Mouse (Mus musculus) neural tube, embryonic 10.5 days (tissue): Measurements from ENCODE around the gene C4b.
"Not testable (repeated sequence)": the region's sequence is repeated elsewhere in the genome, so short reads cannot be mapped to it uniquely, and the experiment has no call there.

Source experiments
- DNase-seq: peaks from one replicate; pipeline ENCODE4 v3.0.0-alpha.2; 2017; ENCODE audit warnings: low spot score; ENCODE audit errors: extremely low spot score

Gene C4b

GRCm38 (mm10) chr17:34743719-34744118 lies at the start of gene C4b:
TSS of gene C4b (minus strand) at chr17:34743882.
- no peak for DNase-seq

- DNase-seq: no peak
These were observed 34.1 kb upstream of the C4b start for GRCm38 (mm10) chr17:34777680-34778325.

GRCm38 (mm10) chr17:34761471-34761870 lies 17.8 kb upstream of the C4b start:
- no peak for DNase-seq

GRCm38 (mm10) chr17:34746531-34746930 lies 2.8 kb upstream of the C4b start:
- no peak for DNase-seq

DNA sequence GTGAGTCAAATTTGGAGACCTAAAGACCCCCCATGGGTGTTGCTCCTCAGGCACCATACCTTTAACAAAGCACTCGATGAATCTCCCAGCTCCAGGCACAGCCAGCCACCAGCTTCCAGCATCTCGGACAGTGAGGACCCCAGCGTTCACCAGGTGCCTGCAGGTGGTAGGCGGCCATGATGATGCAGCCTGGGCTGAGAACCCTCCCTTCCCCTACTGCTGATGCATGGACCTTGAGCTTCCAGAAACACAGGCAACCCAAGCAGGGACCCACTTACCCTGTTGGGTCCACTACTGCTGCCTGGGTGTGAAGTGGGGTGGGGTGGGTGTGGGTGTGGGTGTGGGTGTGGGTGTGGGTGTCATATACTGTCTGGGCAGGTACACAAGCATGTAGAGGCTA lies 1.5 kb upstream of the C4b start:
- DNase-seq: not testable (repeated sequence)

DNA sequence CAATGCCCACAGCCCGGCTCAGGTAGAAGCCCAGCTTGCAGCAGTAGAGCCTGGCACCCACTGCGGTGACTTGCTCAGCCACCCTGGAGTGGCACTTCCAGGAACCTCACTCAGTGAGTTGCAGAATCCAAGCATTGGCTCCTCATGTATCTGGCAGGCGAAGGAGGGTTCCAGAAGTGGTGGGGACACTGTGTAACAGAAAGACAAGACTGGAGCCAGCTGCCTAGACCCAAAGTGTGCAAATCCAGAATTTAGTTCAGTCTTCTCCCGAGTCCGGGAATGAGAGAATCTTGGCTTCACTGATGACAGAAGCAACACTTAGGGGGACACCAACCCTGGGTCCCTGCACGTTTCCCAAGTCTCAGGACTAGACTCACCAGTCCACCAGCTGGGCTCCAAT lies 929 bp upstream of the C4b start:
- not testable (repeated sequence) for DNase-seq

DNA sequence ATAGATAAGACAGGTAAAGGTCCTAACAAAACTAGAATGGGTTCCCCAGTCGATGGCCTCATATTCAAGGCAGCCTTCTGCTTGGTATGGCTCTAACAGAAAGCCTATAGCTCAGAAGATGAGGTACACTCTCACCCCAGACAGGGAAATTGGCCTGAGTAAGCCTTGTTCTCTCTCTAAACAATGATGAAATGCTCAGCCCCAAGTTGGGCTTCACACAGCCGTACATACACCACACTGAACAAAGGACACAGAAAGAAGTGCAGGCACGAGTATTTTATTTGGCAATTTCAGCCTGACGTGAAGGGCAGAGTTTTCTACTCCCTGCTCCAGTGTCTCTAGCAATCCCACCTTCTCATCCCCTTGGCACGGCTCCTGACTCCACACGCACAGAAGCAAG lies 524 bp upstream of the C4b start:
- DNase-seq: no peak

DNA sequence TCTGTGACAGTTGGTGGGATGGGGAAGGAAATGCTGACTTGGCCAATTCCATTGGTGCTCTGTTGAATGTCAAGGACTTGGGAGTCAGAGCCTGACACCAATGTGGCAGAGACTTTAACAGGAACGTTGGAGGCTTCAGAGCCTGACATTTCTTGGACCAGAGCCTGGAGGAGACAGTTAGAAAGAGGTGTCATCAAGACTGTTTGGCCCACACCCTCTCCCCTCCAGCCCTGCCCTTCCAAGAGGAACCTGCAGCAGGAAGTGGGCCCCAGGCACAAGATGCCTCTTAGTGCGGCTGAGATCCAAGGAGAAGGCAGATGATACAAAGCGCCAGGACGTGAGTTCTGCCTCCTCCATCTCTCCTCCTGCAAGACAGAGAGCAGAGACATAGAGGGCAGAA lies 3.4 kb downstream of the C4b start:
- no peak for DNase-seq

DNA sequence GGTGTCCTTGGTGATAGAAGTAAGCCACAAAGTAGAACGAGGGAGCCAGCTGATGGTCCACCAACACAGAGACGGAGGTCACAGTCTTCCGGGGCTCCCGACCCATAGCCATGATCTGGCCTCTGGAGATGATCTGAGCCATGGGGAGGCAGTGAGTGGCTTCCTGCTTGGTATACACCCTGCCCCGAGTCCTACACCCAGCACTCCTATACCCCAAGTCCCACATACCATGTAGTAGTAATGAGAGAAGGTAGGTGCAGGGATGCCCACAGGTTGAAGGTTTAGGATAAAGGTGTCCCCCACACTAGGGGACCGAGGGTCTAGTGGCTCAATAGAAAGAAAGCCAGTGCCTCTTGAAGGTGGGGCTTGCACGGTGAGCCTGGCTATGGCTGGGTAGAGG lies 4.0 kb downstream of the C4b start:
- DNase-seq: not testable (repeated sequence)

GRCm38 (mm10) chr17:34737466-34737865 lies 6.2 kb downstream of the C4b start:
- not testable (repeated sequence) for DNase-seq

GRCm38 (mm10) chr17:34729779-34730553 lies 13.7 kb downstream of the C4b start:
- DNase-seq: not testable (repeated sequence)

DNA sequence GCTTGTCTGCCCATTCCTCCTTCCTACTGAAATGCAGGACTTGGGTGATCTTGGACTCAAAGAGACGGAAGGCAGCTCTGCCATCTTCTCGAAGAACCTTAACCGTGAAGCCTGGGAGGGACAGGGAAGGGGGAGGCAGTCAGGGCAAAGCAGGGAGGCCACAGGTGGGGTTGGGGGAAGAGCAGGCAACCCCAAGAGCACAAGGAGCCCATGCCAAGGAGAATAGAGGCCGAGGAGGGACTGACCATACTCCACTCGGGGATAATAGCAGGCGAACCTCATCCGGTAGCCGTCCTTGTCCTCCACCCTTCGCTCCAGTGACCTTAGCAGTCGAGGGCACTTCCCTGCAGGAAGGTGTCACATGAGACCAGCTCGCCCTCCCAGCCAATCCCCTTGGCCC lies 14.5 kb downstream of the C4b start:
- not testable (repeated sequence) for DNase-seq

GRCm38 (mm10) chr17:34727887-34728286 lies 15.8 kb downstream of the C4b start:
- no peak for DNase-seq

GRCm38 (mm10) chr17:34723066-34723465 lies 20.6 kb downstream of the C4b start:
- DNase-seq: no peak

GRCm38 (mm10) chr17:34722238-34722637 lies 21.4 kb downstream of the C4b start:
- not testable (repeated sequence) for DNase-seq

DNA sequence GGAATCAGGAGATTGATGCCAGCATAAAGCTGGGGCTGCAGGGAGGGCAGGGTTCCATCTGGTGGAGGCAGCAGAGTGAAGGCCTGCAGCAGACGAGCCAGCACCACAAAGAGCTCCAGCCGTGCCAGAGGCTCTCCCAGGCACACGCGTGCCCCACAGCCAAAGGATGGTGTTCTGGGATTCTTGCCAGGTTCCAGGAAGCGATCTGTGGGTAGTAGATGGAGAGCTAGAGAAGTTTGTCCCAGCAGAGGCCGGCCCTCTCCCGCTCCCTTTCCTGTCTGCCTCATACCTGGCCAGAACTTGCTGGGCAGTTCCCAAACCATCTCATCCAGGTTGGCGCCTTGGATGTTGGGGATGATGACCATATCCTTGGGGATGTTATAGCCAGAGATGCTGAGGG lies 23.8 kb downstream of the C4b start:
- not testable (repeated sequence) for DNase-seq

DNA sequence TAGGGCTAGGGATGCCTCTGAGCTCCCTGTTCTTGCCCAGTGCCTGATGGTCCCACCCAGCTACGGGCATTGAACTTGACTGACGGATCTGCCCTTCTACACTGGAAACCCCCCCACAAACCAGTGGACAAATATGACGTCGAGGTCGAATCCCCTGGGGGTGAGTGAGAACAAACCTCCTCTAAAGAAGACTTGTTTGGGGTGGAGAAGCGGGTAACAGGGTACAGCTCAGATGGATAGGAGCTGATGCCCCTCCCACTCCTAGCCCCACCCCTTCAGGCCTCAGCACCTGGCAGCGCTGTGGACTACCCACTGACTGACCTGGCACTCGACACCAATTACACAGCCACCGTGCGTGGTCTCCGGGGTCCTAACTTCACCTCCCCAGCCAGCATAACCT lies 26.3 kb downstream of the C4b start:
- no peak for DNase-seq

DNA sequence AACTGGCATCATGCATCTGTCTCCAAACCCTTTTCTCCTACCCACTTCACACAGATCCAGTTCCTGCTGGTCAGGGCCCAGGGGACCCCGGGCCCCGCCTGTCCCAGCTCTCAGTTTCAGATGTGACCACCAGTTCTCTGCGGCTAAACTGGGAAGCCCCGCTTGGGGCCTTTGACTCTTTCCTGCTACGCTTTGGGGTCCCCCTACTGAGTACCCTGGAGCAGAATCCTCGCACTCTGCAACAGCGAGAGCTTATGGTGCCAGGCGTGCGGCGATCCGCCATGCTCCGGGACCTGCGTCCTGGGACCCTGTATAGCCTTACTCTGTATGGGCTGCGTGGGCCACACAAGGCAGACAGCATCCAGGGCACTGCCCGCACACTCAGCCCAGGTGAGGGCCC lies 27.4 kb downstream of the C4b start:
- no peak for DNase-seq

DNA sequence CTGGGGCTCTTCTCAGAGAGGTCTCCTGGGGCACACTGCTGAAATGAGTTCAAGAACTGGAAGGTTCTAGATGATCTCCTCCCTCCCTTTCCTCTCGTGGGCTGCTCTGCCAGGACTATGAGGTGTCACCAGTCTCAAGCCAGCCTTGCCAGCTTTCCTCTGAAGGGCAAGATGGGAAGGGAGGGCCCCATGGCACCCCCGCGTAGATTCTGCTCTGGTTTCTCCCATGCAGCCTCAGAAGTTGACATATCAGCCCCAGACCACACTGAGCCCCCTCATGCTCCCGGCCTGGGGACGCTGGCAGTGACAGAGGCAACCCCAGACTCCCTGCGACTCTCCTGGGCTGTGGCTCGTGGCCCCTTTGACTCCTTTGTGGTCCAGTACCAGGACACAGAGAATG lies 28.2 kb downstream of the C4b start:
- DNase-seq: not testable (repeated sequence)

DNA sequence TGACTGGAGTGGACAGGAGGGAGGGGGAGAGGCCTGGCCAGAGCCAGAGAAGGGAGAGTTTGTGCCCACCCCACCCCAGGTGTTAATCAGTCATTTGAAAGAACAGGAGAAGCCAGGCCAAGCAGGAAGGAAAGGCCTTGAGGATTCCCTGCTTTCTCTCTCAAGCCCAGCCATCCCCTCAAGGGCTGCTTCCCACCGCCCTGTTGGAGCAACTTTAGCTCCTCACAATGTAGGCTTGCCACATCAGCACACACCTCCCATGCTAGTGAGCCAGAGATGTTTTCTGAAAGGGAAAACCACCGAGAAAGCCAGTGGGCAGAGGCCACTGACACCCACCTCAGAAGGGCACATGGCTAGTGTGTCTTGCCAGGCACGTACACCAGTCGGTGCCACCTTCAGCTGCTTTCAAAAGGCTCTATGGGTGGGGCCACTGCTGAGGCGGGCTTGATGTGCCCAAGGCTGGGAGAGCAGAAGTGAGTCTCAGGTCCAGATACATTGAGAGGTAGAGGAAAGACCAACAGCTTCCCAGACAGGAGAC lies 28.7 kb downstream of the C4b start:
- not testable (repeated sequence) for DNase-seq

GRCm38 (mm10) chr17:34714181-34714907 lies 29.3 kb downstream of the C4b start:
- DNase-seq: not testable (repeated sequence)

DNA sequence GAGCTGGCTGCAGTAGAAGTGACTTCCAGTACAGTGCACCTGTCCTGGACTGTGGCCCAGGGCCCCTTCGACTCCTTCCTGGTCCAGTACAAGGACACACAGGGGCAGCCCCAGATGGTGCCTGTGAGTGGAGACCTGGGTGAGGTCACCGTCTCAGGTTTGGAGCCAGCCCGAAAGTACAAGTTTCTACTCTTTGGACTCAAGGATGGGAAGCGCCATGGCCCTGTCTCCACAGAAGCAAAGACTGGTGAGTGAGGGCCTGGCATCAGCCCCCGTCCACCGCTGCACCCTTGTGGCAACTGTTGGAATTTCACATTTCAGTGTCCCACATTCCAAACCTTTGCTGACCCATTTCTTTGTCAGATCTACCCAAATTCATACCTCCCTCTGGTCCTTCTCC lies 30.7 kb downstream of the C4b start:
- peak; percentile 39 for DNase-seq
